In genomic region chr5:65538829-65539228, GRCm38 (mm10) we compare ENCODE assay signal across 9 mouse cellular contexts. TPM values are rescaled to one million over a fixed set of nuclear protein-coding genes. Genes with fewer than 3 reads are reported as not detected.
DNase-seq lines count a peak whose midpoint lies in the region; ATAC-seq and TF ChIP-seq lines count a peak whose summit lies in the region.
"Had no signal": no experiment of that assay in that cellular context is flagged by ENCODE, and none has a peak within 500 bp of the region (broad histone marks: within the 10 kb centered on the region; RNA-seq: fewer than 3 reads in every experiment).

No protein-coding gene starts in this region.

- TF ChIP-seq POLR2A in cerebellum, adult 2 months (IDR thresholded peaks at IDR 0.05; ENCODE audit: borderline replicate concordance, insufficient read depth, low read length): no peak
- TF ChIP-seq POLR2A in spleen, adult 2 months (IDR thresholded peaks at IDR 0.05; ENCODE audit: low read depth, low read length): no peak

- H3K4me3 ChIP-seq in cerebellum, adult 2 months (replicated peaks; ENCODE audit: insufficient read depth, low read depth, low read length): peak overlapping the region; percentile 12
- H3K4me3 ChIP-seq in spleen, adult 2 months (ENCODE audit: extremely low read depth, insufficient read depth, insufficient read length): peak overlapping the region; percentile 3; the same call in 1 of the 2 replicates
- peak overlapping the region; percentile 42 for H3K4me3 ChIP-seq in liver, embryonic 11.5 days (ENCODE audit: low read depth, low read length)

- no peak for ATAC-seq in liver, embryonic 11.5 days (replicated peaks; ENCODE audit: low FRiP score)
- no peak for ATAC-seq in monocyte, adult 5-6 weeks (replicated peaks; ENCODE audit: insufficient number of reproducible peaks, low FRiP score, low TSS enrichment, poor library complexity, severe bottlenecking)

- 14% methylated on average over 4 of the region's 4 CpGs for WGBS in cerebellum, adult 2 months
- 42% methylated on average over 4 of the region's 4 CpGs for WGBS in spleen, adult 2 months
- 44% methylated on average over 4 of the region's 4 CpGs for WGBS in liver, embryonic 11.5 days

- no peak for TF ChIP-seq CTCF in cerebellum, adult 2 months (IDR thresholded peaks at IDR 0.05; ENCODE audit: borderline replicate concordance, insufficient read depth, low read depth, low read length)
- TF ChIP-seq CTCF in spleen, adult 2 months (IDR thresholded peaks at IDR 0.05; ENCODE audit: extremely low read depth, insufficient read depth, insufficient read length, insufficient replicate concordance): no peak

- H3K4me2 ChIP-seq in liver, embryonic 11.5 days: peak overlapping the region; percentile 81

- H3K4me1 ChIP-seq in cerebellum, adult 2 months (ENCODE audit: control insufficient read depth, insufficient read depth, low read length): no peaks in the 10 kb centered on the region; the same call in 1 of the 2 replicates
- H3K4me1 ChIP-seq in spleen, adult 2 months (ENCODE audit: control insufficient read depth, insufficient read depth, insufficient read length): peaks cover 2% of the 10 kb centered on the region
- peaks cover 13% of the 10 kb centered on the region for H3K4me1 ChIP-seq in liver, embryonic 11.5 days (replicated peaks; ENCODE audit: control insufficient read depth, insufficient read depth, low read length)

- no peak overlapping the region for H3K27ac ChIP-seq in cerebellum, adult 2 months (ENCODE audit: insufficient read depth, low read length)
- no peak overlapping the region for H3K27ac ChIP-seq in spleen, adult 2 months (ENCODE audit: insufficient read depth, low read length)
- no peak overlapping the region for H3K27ac ChIP-seq in liver, embryonic 11.5 days (ENCODE audit: low read depth, low read length)

- no peaks in the 10 kb centered on the region for H3K9me3 ChIP-seq in liver, embryonic 11.5 days (ENCODE audit: control insufficient read depth, low read length)

- DNase-seq in cerebellum, adult 2 months: no peak
- DNase-seq in cerebellum, postnatal 14 days: no peak
- no peak for DNase-seq in spleen, adult 2 months (ENCODE audit: low read depth in 1 of 2, low spot score in 2 of 2)
- no peak for DNase-seq in spleen, postnatal 36 days (ENCODE audit: low spot score in 2 of 2)
- DNase-seq in liver, embryonic 11.5 days (ENCODE audit: low spot score): no peak
- DNase-seq in adrenal gland, postnatal 36 days: no peak
- DNase-seq in lung, postnatal 25 days (ENCODE audit: low spot score): no peak
- DNase-seq: cerebellum, adult 11 months had no signal

- no peaks in the 10 kb centered on the region for H3K36me3 ChIP-seq in spleen, adult 2 months (ENCODE audit: control insufficient read depth, insufficient read depth, low read length)
- 0 out of 2 replicates have a peak, but pooled peaks cover 3% of the 10 kb centered on the region for H3K36me3 ChIP-seq in liver, embryonic 11.5 days (ENCODE audit: control insufficient read depth, insufficient read depth, low read length)

- peak overlapping the region; percentile 56; the same call in 1 of the 2 replicates for H3K9ac ChIP-seq in liver, embryonic 11.5 days (ENCODE audit: low read depth, low read length)

- H3K27me3 ChIP-seq in cerebellum, adult 2 months (ENCODE audit: control insufficient read depth, insufficient read depth, low read length): no peaks in the 10 kb centered on the region
- H3K27me3 ChIP-seq in spleen, adult 2 months (ENCODE audit: control insufficient read depth, insufficient read depth, low read length): no peaks in the 10 kb centered on the region
- H3K27me3 ChIP-seq in liver, embryonic 11.5 days (replicated peaks; ENCODE audit: control insufficient read depth, insufficient read depth, low read length): no peaks in the 10 kb centered on the region

RNA-seq across cellular contexts. Expression of gene Ube2k, which starts 1.8 kb away (rescaled TPM):
- 99.9 and 110 TPM in 2 replicates for polyA plus RNA-seq in cerebellum, adult 2 months (2012; rRNA removed)
- 9.7 and 11.7 TPM in 2 replicates for polyA plus RNA-seq in spleen, adult 2 months (2012; rRNA removed)
- polyA plus RNA-seq in liver, embryonic 11.5 days (2014; fragmentation: Nextera tagmentation; extraction: Ambion mirVana): 126 and 131 TPM in 2 replicates
- total RNA-seq in monocyte, adult 5-6 weeks (2017): 48.6 to 59.6 TPM (median 49.9 TPM) in 3 replicates
- total RNA-seq in adrenal gland, postnatal 36 days (2021): 10 to 100 TPM; 87.3 to 96.5 TPM

RNA-seq across cellular contexts. Expression of gene Smim14, which starts 1.8 kb away (rescaled TPM):
- 132 and 147 TPM in 2 replicates for polyA plus RNA-seq in cerebellum, adult 2 months (2012; rRNA removed)
- polyA plus RNA-seq in spleen, adult 2 months (2012; rRNA removed): 120 and 164 TPM in 2 replicates
- polyA plus RNA-seq in liver, embryonic 11.5 days (2014; fragmentation: Nextera tagmentation; extraction: Ambion mirVana): 56.5 and 68.9 TPM in 2 replicates
- 93.9 to 122 TPM (median 116 TPM) in 3 replicates for total RNA-seq in monocyte, adult 5-6 weeks (2017)
- total RNA-seq in adrenal gland, postnatal 36 days (2021): 100 to 1,000 TPM; 155 to 187 TPM

RNA-seq across cellular contexts. Expression of gene Gm43552, which starts 46.2 kb away (rescaled TPM):
- 0.86 TPM in 1 of 2 replicates, not detected in the other for polyA plus RNA-seq in cerebellum, adult 2 months (2012; rRNA removed)
- not detected in 2 replicates for polyA plus RNA-seq in spleen, adult 2 months (2012; rRNA removed)
- polyA plus RNA-seq in liver, embryonic 11.5 days (2014; fragmentation: Nextera tagmentation; extraction: Ambion mirVana): not detected in 2 replicates
- total RNA-seq in monocyte, adult 5-6 weeks (2017): not detected in 3 replicates
- total RNA-seq in adrenal gland, postnatal 36 days (2021): 1 to 10 TPM in 1 of 2 experiments, not detected in 1; 6.0 TPM
